Mouse (Mus musculus): ENCODE results near the gene Ncan. TPM values are rescaled to one million over a fixed set of nuclear protein-coding genes. Genes with fewer than 3 reads are reported as not detected.

Gene Ncan
- polyA plus RNA-seq, 1 experiment from 2014 or later = 13.5 TPM

DNA sequence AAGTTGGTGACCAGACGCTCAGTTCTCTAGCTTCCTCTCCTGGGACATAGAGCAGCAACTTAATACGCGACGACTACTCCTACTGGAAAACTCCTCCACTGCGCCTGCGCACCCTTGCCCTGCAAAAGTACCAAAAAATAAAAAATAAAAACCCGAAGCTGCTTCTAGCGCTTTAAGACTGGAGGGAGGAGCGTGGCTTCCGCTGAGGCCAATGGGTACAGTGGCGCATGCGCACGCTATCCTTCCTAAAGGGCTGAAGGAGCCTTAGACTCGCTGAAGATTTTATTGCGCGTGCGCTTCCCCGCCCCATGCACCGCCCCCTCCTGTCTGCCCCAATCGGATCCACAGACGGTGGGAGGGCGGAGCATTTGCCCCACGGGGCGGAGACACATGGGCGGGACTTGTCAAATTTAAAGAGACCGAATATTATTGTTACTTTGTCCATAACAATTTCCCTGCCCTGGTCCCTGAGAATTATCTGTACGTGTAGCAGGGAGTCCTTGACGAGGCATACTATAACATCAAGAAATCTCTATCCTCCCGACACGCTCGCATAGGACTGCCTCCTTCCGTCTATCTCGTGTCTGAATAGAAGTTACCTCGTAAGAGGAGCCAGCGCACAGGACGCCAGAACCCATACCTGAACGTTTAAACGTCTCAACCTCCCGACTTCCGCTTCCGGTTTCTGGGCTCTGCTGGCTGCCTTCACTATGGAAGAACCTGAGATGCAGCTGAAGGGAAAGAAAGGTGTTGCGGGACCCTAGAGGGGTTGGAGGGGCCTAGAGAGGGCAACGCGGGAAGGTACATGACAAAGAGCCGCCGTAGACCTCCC lies 18.6 kb upstream of the Ncan start, which contains the start of the genes Rfxank, Borcs8 and Mef2b:
Gene Rfxank, minus strand, starts transcription at position 129 of the 832 bp plus-strand sequence.
Gene Borcs8, plus strand, starts transcription at position 474 of the 832 bp plus-strand sequence.
Gene Mef2b, plus strand, starts transcription at position 686 of the 832 bp plus-strand sequence.
- peak within 1 kb of the TSS; percentile 87 for H3K27ac ChIP-seq
- H3K4me1 ChIP-seq = peaks cover 23% of the 10 kb centered on the region
- H3K9me3 ChIP-seq = no peaks in the 10 kb centered on the region
- H3K36me3 ChIP-seq (replicated peaks) = peaks cover 57% of the 10 kb centered on the region
- peak; percentile 98 for DNase-seq (ENCODE audit: extremely low spot score, low spot score)
- peak within 1 kb of the TSS; percentile 77 for H3K4me3 ChIP-seq
- under 1% methylated on average over 46 of the region's 46 CpGs for WGBS
- H3K27me3 ChIP-seq (ENCODE audit: poor library complexity, severe bottlenecking) = no peaks in the 10 kb centered on the region

DNA sequence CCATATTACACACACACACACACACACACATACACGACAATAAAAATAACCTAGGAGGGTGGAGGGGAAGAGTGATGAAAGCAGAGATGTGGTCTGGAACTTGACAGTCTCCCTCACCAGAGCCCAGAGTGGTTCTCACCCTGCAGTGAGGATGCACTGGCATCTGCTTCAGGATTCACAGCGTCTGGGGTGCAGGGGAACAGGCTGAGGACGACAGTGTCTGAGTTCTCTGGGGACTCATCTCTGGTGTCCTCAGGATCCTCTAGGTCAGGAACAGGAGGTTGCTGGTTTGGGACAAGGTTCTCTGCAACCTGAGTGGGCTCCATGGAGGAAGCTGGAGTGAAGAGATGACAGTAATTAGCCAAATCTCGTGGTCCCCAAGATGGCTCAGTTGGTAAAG lies 17.2 kb upstream of the Ncan start:
- 81% methylated on average over 4 of the region's 4 CpGs for WGBS
- H3K27me3 ChIP-seq (ENCODE audit: poor library complexity, severe bottlenecking) = no peaks in the 10 kb centered on the region
- H3K27ac ChIP-seq = no peak overlapping the region
- no peak for DNase-seq (ENCODE audit: extremely low spot score, low spot score)
- peaks cover 23% of the 10 kb centered on the region for H3K4me1 ChIP-seq
- H3K4me3 ChIP-seq = peak overlapping the region; percentile 77
- H3K9me3 ChIP-seq = no peaks in the 10 kb centered on the region
- H3K36me3 ChIP-seq (replicated peaks) = peaks cover 57% of the 10 kb centered on the region

DNA sequence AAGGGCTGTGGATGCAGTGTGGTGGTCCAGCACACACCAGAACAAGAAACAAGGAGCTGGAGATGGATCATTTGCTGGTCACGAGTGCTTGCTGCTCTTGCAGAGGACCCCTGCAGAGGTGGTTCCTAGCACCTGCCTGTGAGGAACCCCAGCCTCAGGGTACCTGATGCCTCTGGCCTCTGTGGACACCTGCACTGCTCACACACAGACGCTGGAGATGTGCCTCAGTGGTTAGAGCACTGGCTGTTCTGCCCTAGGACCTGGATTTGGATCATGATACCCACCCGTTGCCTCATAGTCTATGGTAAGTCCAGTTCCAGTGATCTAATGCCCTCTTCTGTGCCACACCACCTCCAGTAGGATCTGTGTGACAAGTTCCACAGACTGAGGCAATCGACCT lies 15.9 kb upstream of the Ncan start:
- H3K4me1 ChIP-seq = peaks cover 34% of the 10 kb centered on the region
- peaks cover 52% of the 10 kb centered on the region for H3K36me3 ChIP-seq (replicated peaks)
- H3K9me3 ChIP-seq = no peaks in the 10 kb centered on the region
- no peak for DNase-seq (ENCODE audit: extremely low spot score, low spot score)
- H3K27me3 ChIP-seq (ENCODE audit: poor library complexity, severe bottlenecking) = no peaks in the 10 kb centered on the region
- H3K27ac ChIP-seq = no peak overlapping the region
- H3K4me3 ChIP-seq = no peak overlapping the region
- WGBS = 78% methylated on average over 4 of the region's 4 CpGs

DNA sequence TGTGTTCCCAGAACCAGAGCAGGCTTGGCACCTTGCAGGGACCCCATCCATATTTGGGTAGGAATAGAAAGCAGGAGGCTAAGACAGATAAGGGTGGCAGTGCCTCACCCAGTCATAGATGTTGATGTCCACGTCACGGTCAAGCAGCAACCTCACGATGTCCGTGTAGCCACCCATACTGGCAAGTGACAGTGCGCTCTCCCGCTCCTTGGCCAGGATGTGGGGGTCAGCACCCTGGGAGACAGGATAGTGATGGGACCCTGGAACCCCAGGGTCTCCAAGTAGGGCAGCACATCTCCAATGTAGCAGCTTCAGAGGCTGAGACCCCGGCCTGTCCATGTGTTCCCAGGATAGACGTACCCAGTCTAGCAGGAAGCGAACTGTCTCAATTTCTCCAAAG lies 14.3 kb upstream of the Ncan start:
- Histone ChIP-seq H3K36me3 (replicated peaks) (peaks cover 52% of the 10 kb centered on the region), H3K27ac (no peak overlapping the region), H3K9me3 (no peaks in the 10 kb centered on the region), H3K4me1 (peaks cover 31% of the 10 kb centered on the region), H3K27me3 (ENCODE audit: poor library complexity, severe bottlenecking) (no peaks in the 10 kb centered on the region), H3K4me3 (no peak overlapping the region)
- no peak for DNase-seq (ENCODE audit: extremely low spot score, low spot score)
- WGBS = 95% methylated on average over 9 of the region's 9 CpGs

DNA sequence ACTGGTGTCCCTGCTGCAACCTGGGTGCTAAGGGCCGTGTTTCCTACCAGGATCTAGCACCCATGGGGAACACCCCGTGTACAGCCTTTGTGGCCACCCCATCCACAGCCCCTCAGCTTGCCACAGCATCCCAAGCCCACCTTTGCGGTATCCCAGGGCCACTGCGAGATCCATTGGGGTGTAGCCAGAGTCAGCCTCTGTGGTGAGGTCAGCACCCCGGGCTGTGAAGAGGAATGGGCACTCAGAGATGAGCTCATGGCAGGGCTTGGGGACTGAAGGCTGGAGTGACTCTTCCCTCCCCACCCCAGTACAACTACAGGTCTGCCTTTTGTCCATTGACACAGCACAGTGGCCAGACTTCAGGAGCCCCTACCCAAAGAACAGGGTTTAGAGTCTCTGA lies 13.4 kb upstream of the Ncan start:
- Histone ChIP-seq H3K4me1 (peaks cover 37% of the 10 kb centered on the region), H3K36me3 (replicated peaks) (peaks cover 52% of the 10 kb centered on the region), H3K27me3 (ENCODE audit: poor library complexity, severe bottlenecking) (no peaks in the 10 kb centered on the region), H3K4me3 (no peak overlapping the region), H3K27ac (no peak overlapping the region), H3K9me3 (no peaks in the 10 kb centered on the region)
- no peak for DNase-seq (ENCODE audit: extremely low spot score, low spot score)
- WGBS = 93% methylated on average over 5 of the region's 5 CpGs

DNA sequence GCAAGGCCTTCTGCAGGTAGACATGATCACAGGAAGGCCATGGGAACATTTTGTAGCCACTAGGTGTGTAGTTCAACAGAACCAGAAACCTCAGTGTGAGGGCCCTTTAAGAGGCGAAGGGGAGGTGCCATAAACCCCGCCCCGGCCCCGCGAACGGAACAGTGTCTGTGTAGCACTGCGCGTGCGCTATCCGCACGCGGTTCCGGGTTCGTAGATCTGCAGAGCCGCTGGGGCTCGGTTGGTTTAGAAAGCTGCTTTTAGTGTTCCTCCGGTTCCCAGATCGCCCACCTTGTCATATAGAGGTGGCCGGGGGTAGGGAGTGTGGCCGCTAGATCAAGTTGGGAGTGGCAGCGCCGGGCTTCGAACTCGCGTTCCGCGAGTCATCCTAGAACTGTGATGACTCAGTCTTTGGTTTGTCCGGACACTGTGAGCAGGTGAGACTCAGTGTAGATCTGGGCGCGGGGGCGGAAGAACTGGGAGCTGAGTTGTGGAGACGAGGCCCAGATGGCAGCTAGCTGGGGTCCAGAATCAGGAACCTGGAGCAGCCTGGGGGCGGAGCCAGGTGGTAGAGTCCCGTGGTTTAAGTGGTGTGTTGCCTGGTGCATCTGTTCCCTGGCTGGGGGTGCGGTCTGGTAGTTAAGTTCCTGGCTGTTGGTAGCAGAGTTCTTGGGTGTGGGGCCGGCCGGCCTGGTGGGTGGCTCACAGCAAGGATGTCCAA lies 10.7 kb upstream of the Ncan start, which contains the start of gene Nr2c2ap:
Gene Nr2c2ap, plus strand, starts transcription at position 168 of the 718 bp plus-strand sequence.
- Histone ChIP-seq H3K27me3 (ENCODE audit: poor library complexity, severe bottlenecking) (no peaks in the 10 kb centered on the region), H3K27ac (peak within 1 kb of the TSS; percentile 83), H3K4me1 (peaks cover 27% of the 10 kb centered on the region), H3K36me3 (replicated peaks) (peaks cover 41% of the 10 kb centered on the region), H3K9me3 (no peaks in the 10 kb centered on the region), H3K4me3 (peak within 1 kb of the TSS; percentile 66)
- WGBS = under 1% methylated on average over 37 of the region's 37 CpGs
- peak; percentile 83 for DNase-seq (ENCODE audit: extremely low spot score, low spot score)

DNA sequence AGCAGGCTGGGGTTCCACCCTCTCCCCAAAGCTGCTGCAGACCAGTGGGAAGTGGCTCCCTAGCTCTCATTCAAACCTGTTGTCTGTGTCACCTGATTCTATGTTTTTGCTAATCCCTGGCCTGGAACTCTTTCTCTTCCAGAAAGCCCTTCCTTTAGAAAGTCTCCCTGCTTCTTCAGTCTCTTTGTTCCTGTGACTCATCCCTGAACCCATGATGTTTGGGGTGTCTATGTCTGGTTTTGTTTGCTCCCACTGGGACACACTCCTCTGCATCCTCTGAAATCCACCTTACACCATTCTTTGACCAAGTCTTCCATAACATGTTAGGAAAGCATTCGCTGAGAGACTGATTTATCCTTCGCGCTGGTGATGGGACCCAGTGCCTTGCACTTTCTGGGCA lies 9.4 kb upstream of the Ncan start:
- H3K4me1 ChIP-seq = peaks cover 27% of the 10 kb centered on the region
- no peak overlapping the region for H3K27ac ChIP-seq
- WGBS = 82% methylated on average over 3 of the region's 3 CpGs
- no peaks in the 10 kb centered on the region for H3K9me3 ChIP-seq
- no peak overlapping the region for H3K4me3 ChIP-seq
- H3K36me3 ChIP-seq (replicated peaks) = peaks cover 29% of the 10 kb centered on the region
- no peak for DNase-seq (ENCODE audit: extremely low spot score, low spot score)
- no peaks in the 10 kb centered on the region for H3K27me3 ChIP-seq (ENCODE audit: poor library complexity, severe bottlenecking)

DNA sequence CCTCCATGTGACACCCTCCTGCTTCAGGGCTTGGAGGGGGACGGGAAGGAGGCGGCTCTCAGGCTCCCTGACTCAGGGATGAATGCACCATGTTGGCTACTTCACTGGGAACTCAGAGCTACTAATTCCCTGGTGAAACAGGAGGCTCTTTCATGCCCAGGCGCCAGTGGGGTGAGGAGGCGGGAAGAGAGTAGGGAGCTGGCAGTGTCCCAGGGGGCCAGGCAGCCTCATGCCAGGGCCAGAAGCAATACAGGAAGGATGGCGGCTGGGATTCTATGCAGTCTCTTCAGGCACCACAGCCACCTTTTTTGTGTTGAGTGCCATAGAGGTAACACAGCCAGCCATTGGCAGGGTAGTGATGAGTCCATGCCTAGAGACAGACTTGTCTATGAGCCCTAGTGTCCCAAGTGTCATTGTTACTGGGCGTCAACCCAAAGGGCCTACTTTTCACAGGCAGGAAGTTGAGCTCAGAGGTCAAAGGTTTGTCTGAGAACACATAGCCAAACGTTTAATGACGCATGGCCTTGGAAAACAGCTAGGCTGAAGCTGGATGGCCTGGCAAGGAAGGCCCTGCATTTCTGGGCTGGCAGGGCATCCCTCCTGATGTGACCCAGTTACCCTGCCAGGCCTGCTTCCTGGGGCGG lies 8.8 kb upstream of the Ncan start:
- Histone ChIP-seq H3K4me1 (peaks cover 27% of the 10 kb centered on the region), H3K36me3 (replicated peaks) (peaks cover 23% of the 10 kb centered on the region), H3K27ac (no peak overlapping the region), H3K27me3 (ENCODE audit: poor library complexity, severe bottlenecking) (no peaks in the 10 kb centered on the region), H3K4me3 (no peak overlapping the region), H3K9me3 (no peaks in the 10 kb centered on the region)
- 73% methylated on average over 9 of the region's 9 CpGs for WGBS
- DNase-seq (ENCODE audit: extremely low spot score, low spot score) = no peak

DNA sequence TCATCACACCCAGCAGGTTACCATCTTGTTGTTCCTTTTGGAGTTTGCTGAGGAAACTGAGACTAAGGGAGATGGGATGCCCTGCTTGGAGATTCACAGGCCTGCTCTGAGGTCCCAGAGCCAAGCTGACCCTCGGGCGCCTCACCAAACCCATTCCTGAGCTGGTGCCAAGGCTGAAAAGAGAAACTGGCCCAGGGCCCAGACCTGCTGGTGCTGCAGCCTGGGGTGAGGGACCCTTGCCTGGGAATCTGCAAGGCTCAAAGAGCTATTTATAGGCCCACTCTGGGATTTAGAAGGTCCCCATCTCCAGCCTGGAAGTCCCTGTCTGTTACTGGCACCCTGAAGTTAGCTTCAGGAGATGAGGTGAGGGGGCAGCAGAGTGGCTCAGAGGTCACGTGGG lies 7.8 kb upstream of the Ncan start:
- no peaks in the 10 kb centered on the region for H3K27me3 ChIP-seq (ENCODE audit: poor library complexity, severe bottlenecking)
- no peak overlapping the region for H3K4me3 ChIP-seq
- DNase-seq (ENCODE audit: extremely low spot score, low spot score) = no peak
- H3K27ac ChIP-seq = no peak overlapping the region
- H3K36me3 ChIP-seq (replicated peaks) = peaks cover 13% of the 10 kb centered on the region
- WGBS = 81% methylated on average over 3 of the region's 3 CpGs
- H3K4me1 ChIP-seq = peaks cover 27% of the 10 kb centered on the region
- no peaks in the 10 kb centered on the region for H3K9me3 ChIP-seq

DNA sequence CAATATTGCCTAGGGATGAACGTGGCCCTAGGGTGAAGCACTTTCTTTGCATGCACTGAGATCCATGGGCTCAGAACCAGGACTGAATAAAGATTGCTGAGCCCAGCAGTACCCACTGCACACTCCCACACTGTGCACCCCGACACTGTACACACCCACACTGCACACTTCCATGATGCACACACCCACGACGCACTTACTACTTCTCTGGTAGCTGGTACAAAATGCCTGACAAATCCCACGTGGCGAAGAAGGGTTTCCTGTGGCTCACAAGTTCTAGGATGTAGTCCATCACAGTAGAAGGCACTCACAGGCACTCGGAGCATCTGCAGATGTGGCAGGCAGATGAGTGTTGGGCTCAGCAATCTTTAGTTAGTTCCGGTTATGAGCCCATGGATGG lies 4.3 kb upstream of the Ncan start:
- 70% methylated on average over 8 of the region's 8 CpGs for WGBS
- peaks cover 24% of the 10 kb centered on the region for H3K27me3 ChIP-seq (ENCODE audit: poor library complexity, severe bottlenecking)
- no peak for DNase-seq (ENCODE audit: extremely low spot score, low spot score)
- H3K9me3 ChIP-seq = no peaks in the 10 kb centered on the region
- no peak overlapping the region for H3K27ac ChIP-seq
- H3K4me3 ChIP-seq = no peak overlapping the region
- peaks cover 17% of the 10 kb centered on the region for H3K4me1 ChIP-seq
- no peaks in the 10 kb centered on the region for H3K36me3 ChIP-seq (replicated peaks)

DNA sequence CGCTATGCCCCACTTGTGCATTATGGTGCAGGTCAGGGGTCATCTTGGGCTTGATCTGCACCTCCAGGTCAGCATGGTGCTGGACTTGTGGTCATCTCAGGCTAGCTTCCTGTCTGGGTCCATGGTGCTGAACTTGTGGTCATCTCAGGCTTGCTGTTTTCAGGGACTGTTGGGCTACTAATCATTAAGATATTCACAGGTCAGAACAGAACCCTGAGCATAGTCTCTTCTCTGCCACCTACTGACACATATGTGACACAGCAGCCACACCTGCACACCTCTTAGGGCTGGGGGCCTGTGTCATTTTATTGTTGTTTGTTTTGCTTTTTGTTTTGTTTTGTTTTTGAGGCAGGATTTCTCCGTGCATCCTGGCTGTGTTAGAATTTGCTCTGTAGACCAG lies 2.2 kb upstream of the Ncan start:
- Histone ChIP-seq H3K9me3 (no peaks in the 10 kb centered on the region), H3K36me3 (replicated peaks) (no peaks in the 10 kb centered on the region), H3K4me3 (no peak overlapping the region), H3K4me1 (peaks cover 30% of the 10 kb centered on the region), H3K27ac (no peak overlapping the region), H3K27me3 (ENCODE audit: poor library complexity, severe bottlenecking) (peaks cover 46% of the 10 kb centered on the region)
- no peak for DNase-seq (ENCODE audit: extremely low spot score, low spot score)
- WGBS = 51% methylated on average over 2 of the region's 2 CpGs

DNA sequence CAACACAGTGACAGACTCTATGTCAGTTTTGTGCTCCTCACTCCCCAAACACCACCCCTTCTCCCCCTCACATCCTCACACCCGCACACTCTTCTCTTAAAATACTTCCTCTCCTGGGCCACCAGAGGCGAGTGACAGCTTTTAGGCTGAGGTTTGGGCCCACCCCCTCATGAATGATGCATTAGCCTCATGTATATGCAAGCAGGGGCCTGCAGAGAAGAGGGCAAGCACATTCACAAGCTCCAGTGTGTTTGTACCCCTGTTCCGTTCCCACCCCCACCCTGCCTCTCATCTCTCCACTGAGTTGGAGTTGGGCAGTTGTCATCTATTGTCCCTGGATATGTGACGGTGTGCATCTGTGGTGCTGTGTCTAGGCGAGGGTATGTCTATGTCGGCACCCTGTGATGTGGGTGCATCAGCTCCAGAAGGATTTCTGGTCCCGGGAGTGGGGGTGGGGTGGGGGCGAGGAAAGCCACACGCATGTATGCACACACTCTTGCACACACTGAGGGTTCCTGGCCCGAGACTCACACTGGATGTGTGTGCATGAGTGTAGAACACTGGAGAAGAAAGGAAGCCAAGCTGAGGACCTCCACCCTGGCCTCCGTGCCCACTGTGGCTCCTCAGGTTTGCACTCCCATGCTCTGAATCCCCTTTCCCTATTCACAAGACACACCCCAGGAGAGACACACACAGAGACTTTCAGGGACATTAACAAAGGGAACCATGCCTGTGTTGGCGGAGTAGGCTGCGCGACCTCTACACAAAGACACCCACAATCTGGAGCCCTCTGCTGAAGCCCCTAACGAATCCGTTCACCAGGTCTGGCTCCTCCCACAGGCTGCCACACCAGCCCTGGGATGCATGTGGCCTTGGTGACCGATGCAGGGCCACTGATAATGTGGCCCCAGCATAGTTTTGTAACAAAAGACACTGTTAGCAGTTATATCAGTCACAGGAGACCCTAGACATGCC lies 1.7 kb downstream of the Ncan start:
- Histone ChIP-seq H3K27me3 (ENCODE audit: poor library complexity, severe bottlenecking) (peaks cover 84% of the 10 kb centered on the region), H3K4me3 (peak overlapping the region; percentile 60), H3K36me3 (replicated peaks) (peaks cover 4% of the 10 kb centered on the region; the same call in 1 of the 2 replicates), H3K9me3 (no peaks in the 10 kb centered on the region), H3K4me1 (peaks cover 33% of the 10 kb centered on the region), H3K27ac (peak overlapping the region; percentile 87)
- peak; percentile 41 for DNase-seq (ENCODE audit: extremely low spot score, low spot score)
- 6% methylated on average over 17 of the region's 17 CpGs for WGBS

Measured in forebrain, embryonic 10.5 days (tissue).